Mouse (Mus musculus): ENCODE data around the gene Rph3al. TPM values are rescaled to one million over a fixed set of nuclear protein-coding genes. Genes with fewer than 3 reads are reported as not detected.

Rph3al gene
- polyA plus RNA-seq, 1 experiment from 2014 or later = 14.5 TPM

GRCm38 (mm10) chr11:75836240-75836610, 102.0 kb downstream of the Rph3al start:
- 81% methylated on average over 11 of the region's 11 CpGs for WGBS
- no peak for ATAC-seq (replicated peaks; ENCODE audit: low FRiP score, low read depth)
- TF ChIP-seq CTCF (IDR thresholded peaks at IDR 0.05; ENCODE audit: low read depth) = no peak

GRCm38 (mm10) chr11:75835587-75836239, 102.5 kb downstream of the Rph3al start:
- Histone ChIP-seq H3K4me3 (replicated peaks; ENCODE audit: low read depth, low read length) (no peak overlapping the region), H3K27me3 (ENCODE audit: insufficient read depth, low read length) (no peaks in the 10 kb centered on the region), H3K9ac (ENCODE audit: low read depth, low read length) (no peak overlapping the region), H3K27ac (no peak overlapping the region), H3K36me3 (ENCODE audit: insufficient read depth, low read length) (no peaks in the 10 kb centered on the region; the same call in 1 of the 2 replicates), H3K9me3 (replicated peaks; ENCODE audit: low read length) (no peaks in the 10 kb centered on the region), H3K4me1 (replicated peaks; ENCODE audit: insufficient read depth, low read length) (no peaks in the 10 kb centered on the region), H3K4me2 (ENCODE audit: low read length) (no peak overlapping the region)
- TF ChIP-seq CTCF (IDR thresholded peaks at IDR 0.05; ENCODE audit: low read depth) = no peak
- ATAC-seq (replicated peaks; ENCODE audit: low FRiP score, low read depth) (no peak), DNase-seq (ENCODE audit: low spot score) (no peak)
- 80% methylated on average over 11 of the region's 11 CpGs for WGBS

More at GRCm38 (mm10) chr11:75836240-75836610, 102.0 kb downstream of the Rph3al start:
- Histone ChIP-seq H3K9ac (ENCODE audit: low read depth, low read length) (no peak overlapping the region), H3K27ac (no peak overlapping the region), H3K4me1 (replicated peaks; ENCODE audit: insufficient read depth, low read length) (no peaks in the 10 kb centered on the region), H3K27me3 (ENCODE audit: insufficient read depth, low read length) (no peaks in the 10 kb centered on the region), H3K4me2 (ENCODE audit: low read length) (no peak overlapping the region), H3K36me3 (ENCODE audit: insufficient read depth, low read length) (no peaks in the 10 kb centered on the region; the same call in 1 of the 2 replicates), H3K9me3 (replicated peaks; ENCODE audit: low read length) (no peaks in the 10 kb centered on the region), H3K4me3 (replicated peaks; ENCODE audit: low read depth, low read length) (no peak overlapping the region)
- no peak for DNase-seq (ENCODE audit: low spot score)

- WGBS = 83% methylated on average over 6 of the region's 6 CpGs
- no peak for ATAC-seq (replicated peaks; ENCODE audit: low FRiP score, low read depth)
These were observed 105.1 kb downstream of the Rph3al start for GRCm38 (mm10) chr11:75833081-75833480.

GRCm38 (mm10) chr11:75830386-75830785, 107.8 kb downstream of the Rph3al start:
- WGBS = 86% methylated on average over 3 of the region's 3 CpGs
- Histone ChIP-seq H3K4me1 (replicated peaks; ENCODE audit: insufficient read depth, low read length) (no peaks in the 10 kb centered on the region), H3K4me2 (ENCODE audit: low read length) (no peak overlapping the region), H3K9ac (ENCODE audit: low read depth, low read length) (no peak overlapping the region), H3K27ac (no peak overlapping the region), H3K9me3 (replicated peaks; ENCODE audit: low read length) (no peaks in the 10 kb centered on the region), H3K36me3 (ENCODE audit: insufficient read depth, low read length) (no peaks in the 10 kb centered on the region; the same call in 1 of the 2 replicates), H3K4me3 (replicated peaks; ENCODE audit: low read depth, low read length) (no peak overlapping the region), H3K27me3 (ENCODE audit: insufficient read depth, low read length) (no peaks in the 10 kb centered on the region)
- no peak for ATAC-seq (replicated peaks; ENCODE audit: low FRiP score, low read depth)
- DNase-seq (ENCODE audit: low spot score) = no peak
- TF ChIP-seq CTCF (IDR thresholded peaks at IDR 0.05; ENCODE audit: low read depth) = no peak

More at GRCm38 (mm10) chr11:75833081-75833480, 105.1 kb downstream of the Rph3al start:
- Histone ChIP-seq H3K4me3 (replicated peaks; ENCODE audit: low read depth, low read length) (no peak overlapping the region), H3K4me2 (ENCODE audit: low read length) (no peak overlapping the region), H3K27me3 (ENCODE audit: insufficient read depth, low read length) (no peaks in the 10 kb centered on the region), H3K27ac (no peak overlapping the region), H3K9me3 (replicated peaks; ENCODE audit: low read length) (no peaks in the 10 kb centered on the region), H3K4me1 (replicated peaks; ENCODE audit: insufficient read depth, low read length) (no peaks in the 10 kb centered on the region), H3K9ac (ENCODE audit: low read depth, low read length) (no peak overlapping the region), H3K36me3 (ENCODE audit: insufficient read depth, low read length) (no peaks in the 10 kb centered on the region; the same call in 1 of the 2 replicates)
- DNase-seq (ENCODE audit: low spot score) = no peak
- no peak for TF ChIP-seq CTCF (IDR thresholded peaks at IDR 0.05; ENCODE audit: low read depth)

- 66% methylated on average over 8 of the region's 8 CpGs for WGBS
- ATAC-seq (replicated peaks; ENCODE audit: low FRiP score, low read depth) = no peak
- Histone ChIP-seq H3K4me1 (replicated peaks; ENCODE audit: insufficient read depth, low read length) (no peaks in the 10 kb centered on the region), H3K36me3 (ENCODE audit: insufficient read depth, low read length) (no peaks in the 10 kb centered on the region), H3K27ac (no peak overlapping the region), H3K27me3 (ENCODE audit: insufficient read depth, low read length) (no peaks in the 10 kb centered on the region), H3K9ac (ENCODE audit: low read depth, low read length) (no peak overlapping the region), H3K9me3 (replicated peaks; ENCODE audit: low read length) (no peaks in the 10 kb centered on the region), H3K4me3 (replicated peaks; ENCODE audit: low read depth, low read length) (no peak overlapping the region), H3K4me2 (ENCODE audit: low read length) (no peak overlapping the region)
- no peak for TF ChIP-seq CTCF (IDR thresholded peaks at IDR 0.05; ENCODE audit: low read depth)
- no peak for DNase-seq (ENCODE audit: low spot score)
These were observed 110.8 kb downstream of the Rph3al start for GRCm38 (mm10) chr11:75827414-75827813.

GRCm38 (mm10) chr11:75823506-75823905, 114.7 kb downstream of the Rph3al start:
- Histone ChIP-seq H3K4me3 (replicated peaks; ENCODE audit: low read depth, low read length) (no peak overlapping the region), H3K36me3 (ENCODE audit: insufficient read depth, low read length) (no peaks in the 10 kb centered on the region), H3K4me2 (ENCODE audit: low read length) (no peak overlapping the region), H3K4me1 (replicated peaks; ENCODE audit: insufficient read depth, low read length) (no peaks in the 10 kb centered on the region), H3K27ac (no peak overlapping the region), H3K9ac (ENCODE audit: low read depth, low read length) (no peak overlapping the region), H3K9me3 (replicated peaks; ENCODE audit: low read length) (no peaks in the 10 kb centered on the region), H3K27me3 (ENCODE audit: insufficient read depth, low read length) (no peaks in the 10 kb centered on the region)
- ATAC-seq (replicated peaks; ENCODE audit: low FRiP score, low read depth) = no peak
- no peak for DNase-seq (ENCODE audit: low spot score)
- TF ChIP-seq CTCF (IDR thresholded peaks at IDR 0.05; ENCODE audit: low read depth) = no peak
- 46% methylated on average over 7 of the region's 7 CpGs for WGBS

Measured in kidney, postnatal 0 days (tissue).